Mouse (Mus musculus) forebrain, embryonic 12.5 days (tissue): ENCODE measurements around the gene Smoc1. TPM values are rescaled to one million over a fixed set of nuclear protein-coding genes. Genes with fewer than 3 reads are reported as not detected.

Experiments
- ATAC-seq: fragments of 200-750 bp; cut with Nextera tagmentation; 2 replicates; pipeline ENCODE4 v1.8.0; 2017; ENCODE audit warnings: moderate TSS enrichment; ENCODE audit not compliant: low FRiP score
- H3K27ac ChIP-seq: fragments of 300-500 bp; sonication (generic); 2 replicates; pipeline ENCODE4 v1.5.1; 2016; ENCODE audit warnings: mild to moderate bottlenecking
- H3K27me3 ChIP-seq: fragments of 300-500 bp; sonication (generic); 2 replicates; pipeline ENCODE4 v1.6.1; 2016; ENCODE audit warnings: mild to moderate bottlenecking
- H3K36me3 ChIP-seq: fragments of 300-500 bp; sonication (generic); replicated peaks from 2 replicates; pipeline ENCODE4 v1.6.1; 2016; ENCODE audit warnings: mild to moderate bottlenecking
- H3K4me1 ChIP-seq: fragments of 300-500 bp; sonication (generic); 2 replicates; pipeline ENCODE4 v1.6.1; 2016
- H3K4me2 ChIP-seq: fragments of 300-500 bp; sonication (generic); 2 replicates; pipeline ENCODE4 v1.6.1; 2016; ENCODE audit warnings: mild to moderate bottlenecking, moderate library complexity
- H3K4me3 ChIP-seq: fragments of 300-500 bp; sonication (generic); replicated peaks from 2 replicates; pipeline ENCODE4 v1.5.1; 2016; ENCODE audit warnings: mild to moderate bottlenecking
- H3K9ac ChIP-seq: fragments of 300-500 bp; sonication (generic); 2 replicates; pipeline ENCODE4 v1.6.1; 2016; ENCODE audit warnings: mild to moderate bottlenecking
- H3K9me3 ChIP-seq: fragments of 300-500 bp; sonication (generic); 2 replicates; pipeline ENCODE4 v1.6.1; 2016
- WGBS: fragments of 180-500 bp; shearing (Covaris S2); methylation state at CpG from one replicate; pipeline ENCODE4 v1.1.7; 2016; 5-methylcytosine and 5-hydroxymethylcytosine counted together
- polyA plus RNA-seq: library from polyadenylated mRNA; unstranded; fragments of >200 nt; fragmentation: Nextera tagmentation; extraction: Ambion mirVana; gene quantifications from 2 replicates; pipeline ENCODE4 v1.2.1, GENCODE M21; 2016

Smoc1 gene
- polyA plus RNA-seq, 1 experiment from 2014 or later: 7.3 TPM

DNA sequence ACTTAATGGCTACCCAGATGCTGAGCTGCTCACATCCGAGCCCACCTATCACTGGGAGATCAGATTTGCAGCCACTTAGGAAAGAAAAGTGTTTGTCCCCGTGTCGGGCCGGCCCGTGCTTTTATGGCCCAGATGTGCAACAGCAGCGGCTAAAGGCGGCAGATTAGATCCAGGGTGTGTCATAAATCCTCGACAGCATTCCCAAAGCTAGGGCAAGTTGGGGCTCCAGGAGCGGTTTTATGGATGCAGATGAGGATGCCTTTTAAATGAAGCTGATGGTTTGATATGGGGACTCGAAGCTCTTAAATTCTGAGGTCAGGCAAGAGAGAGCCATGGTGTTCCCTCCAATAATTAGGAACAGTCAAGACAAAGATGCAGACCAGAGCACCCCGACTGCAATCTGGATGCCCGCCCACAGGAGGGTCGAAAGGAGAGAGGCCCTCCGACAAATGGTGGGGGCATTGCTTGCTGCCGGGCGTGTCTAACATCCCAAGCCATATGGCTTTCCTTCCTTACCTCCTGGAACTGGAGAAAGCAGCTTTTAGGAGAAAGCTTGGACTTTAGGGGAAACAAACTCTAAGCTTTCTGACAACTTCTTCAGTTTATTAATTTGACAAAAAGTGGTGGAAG lies 1.8 kb downstream of the Smoc1 start:
- Histone ChIP-seq H3K27ac (no peak overlapping the region), H3K9ac (no peak overlapping the region), H3K9me3 (no peaks in the 10 kb centered on the region), H3K27me3 (peaks cover 23% of the 10 kb centered on the region), H3K36me3 (no peaks in the 10 kb centered on the region), H3K4me3 (peak overlapping the region; percentile 76), H3K4me2 (peak overlapping the region; percentile 98), H3K4me1 (peaks cover 24% of the 10 kb centered on the region)
- ATAC-seq: no peak
- 58% methylated on average over 16 of the region's 16 CpGs for WGBS

DNA sequence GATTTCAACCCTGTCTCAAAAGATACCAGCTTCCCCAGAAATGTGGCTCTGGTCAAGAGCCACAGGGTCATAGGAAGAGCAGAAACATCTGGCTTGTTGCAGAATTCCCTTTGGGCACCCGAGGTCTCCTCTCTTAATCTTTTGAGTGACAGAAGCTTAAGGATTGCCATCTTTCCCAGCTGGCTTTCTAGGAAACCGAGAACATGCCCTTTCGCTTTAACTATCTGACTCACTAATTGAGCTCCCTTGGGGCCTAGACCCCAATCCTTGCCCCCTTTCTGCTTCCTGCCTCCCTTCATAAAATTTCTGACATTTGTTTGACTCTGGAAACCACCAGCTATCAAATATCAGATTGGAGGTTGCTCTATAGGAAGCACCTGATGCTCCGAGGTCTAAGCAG lies 3.1 kb downstream of the Smoc1 start:
- H3K27ac ChIP-seq: no peak overlapping the region
- H3K4me3 ChIP-seq: no peak overlapping the region
- no peak overlapping the region for H3K9ac ChIP-seq
- no peaks in the 10 kb centered on the region for H3K36me3 ChIP-seq
- no peak overlapping the region for H3K4me2 ChIP-seq
- peaks cover 31% of the 10 kb centered on the region for H3K4me1 ChIP-seq
- whole genome bisulfite sequencing: 54% methylated on average over 4 of the region's 4 CpGs
- peaks cover 23% of the 10 kb centered on the region for H3K27me3 ChIP-seq
- no peak for ATAC-seq
- H3K9me3 ChIP-seq: no peaks in the 10 kb centered on the region

DNA sequence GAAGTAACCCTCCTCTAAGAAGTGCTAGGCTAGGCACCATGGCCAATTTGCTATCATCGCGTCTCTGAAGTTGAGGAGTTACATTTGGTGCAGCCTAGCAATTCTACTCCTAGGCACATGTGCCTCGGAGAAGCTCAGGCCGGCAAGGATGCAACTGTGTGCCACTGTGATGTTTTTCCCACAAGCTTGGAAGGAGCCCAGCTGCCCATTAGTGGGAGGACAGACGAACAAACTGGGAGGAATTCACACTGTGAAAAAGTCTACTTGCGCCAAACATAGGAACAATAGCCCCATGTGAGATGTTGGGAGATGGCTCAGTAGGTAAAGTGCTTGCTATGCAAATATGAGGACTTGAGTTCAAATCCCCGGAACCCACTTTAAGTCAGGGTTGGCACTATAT lies 5.0 kb downstream of the Smoc1 start:
- ATAC-seq: no peak
- no peak overlapping the region for H3K27ac ChIP-seq
- H3K9me3 ChIP-seq: no peaks in the 10 kb centered on the region
- peaks cover 15% of the 10 kb centered on the region for H3K27me3 ChIP-seq
- WGBS: 86% methylated on average over 7 of the region's 7 CpGs
- no peaks in the 10 kb centered on the region for H3K36me3 ChIP-seq
- H3K4me1 ChIP-seq: peaks cover 27% of the 10 kb centered on the region
- H3K9ac ChIP-seq: no peak overlapping the region
- no peak overlapping the region for H3K4me3 ChIP-seq
- H3K4me2 ChIP-seq: no peak overlapping the region

DNA sequence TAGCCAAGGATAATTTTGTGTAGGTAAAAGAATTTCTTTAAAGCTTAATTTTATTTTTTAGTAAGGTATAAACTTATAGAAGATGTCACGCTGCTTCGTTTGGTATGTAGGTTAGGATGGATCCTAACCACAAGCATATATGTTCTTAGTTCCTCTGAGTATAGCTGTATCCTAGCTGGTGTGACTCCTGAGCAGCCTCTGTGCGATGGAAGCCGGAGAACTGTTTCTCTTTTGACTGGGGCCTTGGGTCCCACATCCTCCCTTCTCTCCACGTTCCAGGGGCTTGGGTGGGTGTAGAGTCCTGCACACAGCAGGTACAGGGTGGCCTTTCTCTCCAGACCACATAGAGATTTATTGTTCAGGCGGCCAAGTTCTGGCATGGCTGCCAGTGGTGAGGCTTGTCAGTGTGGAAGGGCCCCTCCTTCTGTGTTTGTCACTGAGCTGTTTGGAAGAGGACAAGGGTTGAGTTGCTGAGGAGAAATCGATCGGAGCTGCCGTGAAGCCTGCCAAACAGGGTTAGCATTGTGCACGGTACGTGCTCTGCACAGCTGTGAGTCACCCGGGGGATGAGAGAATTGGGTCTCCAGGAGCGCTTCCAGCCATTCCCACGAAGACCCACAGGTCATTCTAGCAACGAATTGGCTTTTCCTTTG lies 6.9 kb downstream of the Smoc1 start:
- ATAC-seq: no peak
- peaks cover 14% of the 10 kb centered on the region for H3K4me1 ChIP-seq

DNA sequence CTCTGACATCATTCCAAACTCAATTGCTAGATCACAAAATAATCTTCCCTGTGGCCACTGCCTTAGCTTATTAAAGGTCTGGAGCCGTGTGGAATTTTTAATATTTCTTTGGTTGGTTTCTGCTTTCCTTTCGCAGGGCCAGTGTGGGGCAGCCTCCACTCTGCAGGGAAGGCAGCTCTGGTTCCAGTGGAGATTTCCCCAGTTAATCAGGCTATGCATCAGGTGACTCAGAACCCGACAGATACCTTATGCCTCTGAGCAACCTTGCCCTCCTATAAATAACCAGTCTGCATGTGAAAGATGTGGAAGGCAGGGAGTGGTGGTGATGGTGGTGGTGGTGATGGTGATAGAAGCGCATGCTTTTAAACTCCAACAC lies 7.4 kb downstream of the Smoc1 start:
- Histone ChIP-seq H3K9ac (no peak overlapping the region), H3K9me3 (no peaks in the 10 kb centered on the region), H3K4me2 (no peak overlapping the region), H3K27ac (no peak overlapping the region; the same call in 1 of the 2 replicates), H3K4me3 (no peak overlapping the region), H3K36me3 (no peaks in the 10 kb centered on the region), H3K4me1 (peaks cover 14% of the 10 kb centered on the region), H3K27me3 (no peaks in the 10 kb centered on the region)
- ATAC-seq: no peak
- WGBS: 81% methylated on average over 4 of the region's 4 CpGs

More for the DNA sequence above, 6.9 kb downstream of the Smoc1 start:
- 75% methylated on average over 15 of the region's 15 CpGs for WGBS
- no peak overlapping the region for H3K4me3 ChIP-seq
- H3K27ac ChIP-seq: no peak overlapping the region; the same call in 1 of the 2 replicates
- peaks cover 2% of the 10 kb centered on the region; the same call in 1 of the 2 replicates for H3K27me3 ChIP-seq
- no peak overlapping the region for H3K9ac ChIP-seq
- no peaks in the 10 kb centered on the region for H3K36me3 ChIP-seq
- H3K4me2 ChIP-seq: no peak overlapping the region
- no peaks in the 10 kb centered on the region for H3K9me3 ChIP-seq

DNA sequence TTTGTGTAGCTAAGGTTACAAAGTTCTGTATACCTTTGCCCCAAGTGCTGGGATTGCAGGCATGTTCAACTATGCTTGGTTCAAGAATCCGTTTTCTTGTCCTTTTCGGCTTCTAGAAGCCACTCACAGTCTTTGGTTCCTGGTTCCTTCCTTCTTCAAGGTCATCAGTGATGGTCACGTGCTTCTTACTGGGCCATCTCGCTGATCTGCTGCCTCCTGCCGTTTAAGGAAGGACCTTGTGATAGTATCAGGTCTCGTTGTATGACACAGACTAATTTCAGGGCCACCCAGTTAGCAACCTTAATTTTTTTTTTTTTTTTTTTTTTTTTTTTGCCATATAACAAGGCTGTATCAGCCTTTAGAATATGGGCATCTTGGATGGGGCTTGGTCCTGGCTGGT lies 9.2 kb downstream of the Smoc1 start:
- Histone ChIP-seq H3K9ac (no peak overlapping the region), H3K4me3 (no peak overlapping the region), H3K27ac (no peak overlapping the region), H3K36me3 (no peaks in the 10 kb centered on the region), H3K4me1 (peaks cover 17% of the 10 kb centered on the region), H3K27me3 (no peaks in the 10 kb centered on the region), H3K9me3 (no peaks in the 10 kb centered on the region), H3K4me2 (no peak overlapping the region)
- ATAC-seq: no peak
- WGBS: 90% methylated on average over 6 of the region's 6 CpGs

DNA sequence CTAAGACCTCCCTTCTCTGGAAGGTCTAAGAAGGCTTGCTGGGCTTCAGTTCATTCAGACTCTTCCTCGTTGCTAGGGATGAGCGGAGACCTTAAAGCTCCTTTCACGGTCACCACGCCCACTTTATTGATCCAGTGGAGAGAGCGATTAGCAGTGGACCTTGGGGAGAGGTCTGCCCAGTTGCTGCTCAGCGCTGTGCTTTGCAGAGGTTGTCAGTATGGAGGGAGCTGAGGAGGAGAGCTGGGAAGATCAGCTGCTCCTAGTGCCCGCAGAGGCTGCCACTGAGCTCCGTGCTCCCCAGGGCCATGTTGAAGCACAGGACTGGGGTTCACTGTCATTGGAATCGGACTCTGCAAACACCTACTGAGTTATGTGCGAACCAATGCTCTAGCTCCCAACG lies 17.0 kb downstream of the Smoc1 start:
- Histone ChIP-seq H3K4me2 (no peak overlapping the region), H3K27ac (no peak overlapping the region), H3K4me3 (no peak overlapping the region), H3K9ac (no peak overlapping the region), H3K36me3 (no peaks in the 10 kb centered on the region), H3K27me3 (no peaks in the 10 kb centered on the region), H3K9me3 (no peaks in the 10 kb centered on the region), H3K4me1 (peaks cover 16% of the 10 kb centered on the region)
- ATAC-seq: no peak
- 37% methylated on average over 11 of the region's 11 CpGs for WGBS

DNA sequence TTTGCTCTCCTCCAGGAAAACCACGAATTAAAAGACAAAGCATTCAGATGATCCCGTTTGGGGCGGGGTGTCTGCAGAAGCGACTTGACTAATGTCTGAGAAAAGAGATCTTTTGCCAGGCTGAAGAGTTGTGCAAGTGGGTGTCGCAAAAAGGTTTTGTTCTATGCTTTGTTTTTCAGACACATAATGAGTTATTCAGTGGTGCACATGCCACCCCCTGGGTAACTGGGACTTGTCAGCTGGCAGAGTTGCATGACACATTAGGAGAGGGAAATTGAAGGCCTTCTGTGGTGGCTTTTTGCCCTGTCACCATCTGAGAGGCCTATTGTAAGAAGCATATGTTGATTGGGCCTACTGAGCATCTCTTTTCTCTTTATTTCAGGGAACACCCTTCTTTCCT lies 20.3 kb downstream of the Smoc1 start:
- Histone ChIP-seq H3K27ac (no peak overlapping the region), H3K9me3 (no peaks in the 10 kb centered on the region), H3K36me3 (no peaks in the 10 kb centered on the region), H3K27me3 (no peaks in the 10 kb centered on the region), H3K4me1 (peaks cover 13% of the 10 kb centered on the region), H3K4me3 (no peak overlapping the region), H3K4me2 (no peak overlapping the region), H3K9ac (no peak overlapping the region)
- WGBS: 81% methylated on average over 5 of the region's 5 CpGs
- ATAC-seq: no peak

DNA sequence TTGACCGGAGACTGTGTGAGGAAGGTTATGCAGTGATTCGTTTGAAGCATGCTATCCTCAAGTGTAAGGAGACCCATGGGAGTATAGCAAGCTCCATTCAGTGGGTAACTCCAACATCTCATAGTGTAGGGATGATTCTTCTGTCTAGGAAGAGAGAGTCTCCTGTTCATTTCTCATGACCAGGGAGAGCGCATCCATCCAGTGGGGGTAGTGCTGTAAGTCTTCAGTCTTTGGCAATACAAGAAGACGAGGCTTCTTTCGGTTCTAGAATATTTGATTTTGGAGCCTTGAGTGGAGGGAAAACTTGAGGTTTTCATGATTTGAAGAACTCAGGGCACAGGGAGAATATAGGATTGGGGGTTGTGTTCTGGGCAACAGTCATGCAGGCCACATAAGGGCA lies 23.1 kb downstream of the Smoc1 start:
- ATAC-seq: no peak
- Histone ChIP-seq H3K9me3 (no peaks in the 10 kb centered on the region), H3K36me3 (no peaks in the 10 kb centered on the region), H3K4me2 (no peak overlapping the region), H3K27me3 (no peaks in the 10 kb centered on the region), H3K27ac (no peak overlapping the region), H3K9ac (no peak overlapping the region), H3K4me3 (no peak overlapping the region), H3K4me1 (peaks cover 3% of the 10 kb centered on the region; the same call in 1 of the 2 replicates)
- WGBS: 93% methylated on average over 5 of the region's 5 CpGs

DNA sequence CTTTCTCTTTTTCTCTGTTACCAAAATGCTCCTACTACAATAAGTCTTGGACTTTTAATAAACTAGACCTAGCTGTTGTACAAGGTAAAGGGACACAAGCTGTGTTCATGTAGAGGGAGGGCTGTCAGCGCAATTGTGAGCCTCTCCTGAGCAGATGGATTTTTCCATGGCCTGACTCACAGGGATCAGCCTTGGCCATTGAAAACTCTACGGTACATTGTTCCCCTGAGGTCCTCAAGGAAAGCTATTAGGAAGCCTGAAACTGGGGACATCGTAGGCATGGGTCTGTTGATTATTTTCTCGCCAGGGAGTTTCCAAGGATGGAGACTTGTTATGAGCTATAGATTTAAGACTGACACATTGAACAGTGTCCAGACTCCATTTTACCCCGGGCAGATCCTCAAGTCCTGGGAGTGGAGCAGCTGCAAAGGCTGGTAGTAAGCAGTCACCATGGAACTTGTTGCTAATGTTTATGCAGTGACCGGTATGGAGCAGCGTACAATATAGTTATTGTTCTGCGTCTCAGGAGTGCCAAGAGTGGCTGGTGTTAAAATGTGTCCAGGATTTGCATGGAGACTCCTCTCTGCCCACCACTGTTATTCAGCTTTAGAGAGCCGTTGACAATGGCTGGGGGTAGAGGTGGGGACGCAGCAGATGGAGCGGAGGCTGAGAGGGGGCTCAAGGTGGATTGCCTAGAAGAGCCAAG lies 28.5 kb downstream of the Smoc1 start:
- no peaks in the 10 kb centered on the region for H3K27me3 ChIP-seq
- H3K9me3 ChIP-seq: no peaks in the 10 kb centered on the region
- H3K4me1 ChIP-seq: peaks cover 16% of the 10 kb centered on the region
- H3K4me3 ChIP-seq: no peak overlapping the region
- no peaks in the 10 kb centered on the region for H3K36me3 ChIP-seq
- H3K9ac ChIP-seq: no peak overlapping the region
- no peak overlapping the region for H3K4me2 ChIP-seq
- 46% methylated on average over 11 of the region's 11 CpGs for WGBS
- peak; percentile 44; the same call in 1 of the 2 replicates for ATAC-seq
- 0 out of 2 replicates have a peak overlapping the region, but pooled peaks have one; percentile 0 for H3K27ac ChIP-seq

DNA sequence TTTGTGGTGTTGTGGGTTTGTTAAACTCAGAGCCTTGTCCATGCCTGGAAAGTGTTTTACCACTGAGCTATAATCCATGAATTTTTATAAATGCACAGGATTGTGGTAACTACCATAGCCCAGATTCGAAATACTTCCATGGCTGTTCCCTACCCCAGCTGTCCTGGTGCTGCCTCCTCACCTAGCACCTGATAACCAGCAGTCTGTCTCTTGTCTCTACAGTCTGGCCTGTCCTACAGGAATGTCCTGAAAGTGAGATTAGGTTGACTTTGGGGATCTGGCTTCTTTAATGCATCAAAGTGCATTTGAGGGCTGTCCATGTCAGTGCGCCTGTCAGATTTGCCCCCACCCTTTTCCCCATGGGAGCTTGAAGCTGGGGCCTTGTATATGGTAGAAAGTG lies 29.2 kb downstream of the Smoc1 start:
- Histone ChIP-seq H3K9ac (no peak overlapping the region), H3K36me3 (no peaks in the 10 kb centered on the region), H3K27ac (no peak overlapping the region), H3K4me3 (no peak overlapping the region), H3K27me3 (no peaks in the 10 kb centered on the region), H3K4me1 (peaks cover 16% of the 10 kb centered on the region), H3K4me2 (no peak overlapping the region), H3K9me3 (no peaks in the 10 kb centered on the region)
- no peak for ATAC-seq
- 93% methylated on average over 2 of the region's 2 CpGs for WGBS

DNA sequence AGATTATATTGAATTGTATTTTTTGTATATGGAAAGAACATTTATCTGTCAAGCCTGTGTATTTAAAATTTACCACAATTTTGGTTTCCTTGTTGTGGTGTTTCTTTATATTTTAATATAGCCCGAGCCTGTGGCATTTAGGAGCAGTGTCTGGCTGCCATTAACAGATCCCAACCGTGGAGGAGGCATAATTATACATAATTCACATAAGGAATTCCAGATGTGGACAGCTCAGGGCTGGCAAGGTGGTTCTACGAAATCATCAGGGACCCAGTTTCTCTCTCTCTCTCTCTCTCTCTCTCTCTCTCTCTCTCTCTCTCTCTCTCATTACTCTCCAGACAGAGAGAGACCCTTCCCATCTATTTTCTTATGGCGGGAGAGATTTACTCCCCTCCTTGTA lies 31.0 kb downstream of the Smoc1 start:
- ATAC-seq: no peak
- no peaks in the 10 kb centered on the region for H3K9me3 ChIP-seq
- H3K36me3 ChIP-seq: no peaks in the 10 kb centered on the region
- H3K4me1 ChIP-seq: peaks cover 16% of the 10 kb centered on the region
- no peak overlapping the region for H3K9ac ChIP-seq
- no peak overlapping the region for H3K4me2 ChIP-seq
- H3K27ac ChIP-seq: no peak overlapping the region
- no peak overlapping the region for H3K4me3 ChIP-seq
- WGBS: 64% methylated on average over 4 of the region's 4 CpGs
- no peaks in the 10 kb centered on the region for H3K27me3 ChIP-seq
